In genomic region chr6:106266304-106266703, GRCm38 (mm10) we compare ENCODE assay signal across 21 mouse cellular contexts.
A peak's percentile ranks its signal among the peaks of the same experiment; 100 is the strongest.
DNase-seq lines count a peak whose midpoint lies in the region; ATAC-seq and TF ChIP-seq lines count a peak whose summit lies in the region.
"Had no signal": no experiment of that assay in that cellular context is flagged by ENCODE, and none has a peak within 500 bp of the region (broad histone marks: within the 10 kb centered on the region; RNA-seq: fewer than 3 reads in every experiment).

No protein-coding gene starts in this region.

- no peak for TF ChIP-seq CTCF in forebrain, postnatal 0 days (IDR thresholded peaks at IDR 0.05; ENCODE audit: low read depth)

- no peak overlapping the region for H3K4me3 ChIP-seq in forebrain, postnatal 0 days (ENCODE audit: low read depth, low read length)
- no peak overlapping the region for H3K4me3 ChIP-seq in forebrain, embryonic 12.5 days (replicated peaks)
- H3K4me3 ChIP-seq in neural tube, embryonic 12.5 days: no peak overlapping the region
- H3K4me3 ChIP-seq in neural tube, embryonic 14.5 days (ENCODE audit: low read depth, low read length): no peak overlapping the region
- H3K4me3 ChIP-seq: embryonic facial prominence, embryonic 12.5 days; heart, embryonic 13.5 days had no signal

- no peaks in the 10 kb centered on the region for H3K27me3 ChIP-seq in forebrain, postnatal 0 days (ENCODE audit: insufficient read depth, low read length)
- H3K27me3 ChIP-seq in forebrain, embryonic 12.5 days: no peaks in the 10 kb centered on the region
- no peaks in the 10 kb centered on the region for H3K27me3 ChIP-seq in neural tube, embryonic 12.5 days (replicated peaks)
- no peaks in the 10 kb centered on the region for H3K27me3 ChIP-seq in neural tube, embryonic 14.5 days (ENCODE audit: control insufficient read depth, insufficient read depth, low read length)
- H3K27me3 ChIP-seq: embryonic facial prominence, embryonic 12.5 days; heart, embryonic 13.5 days had no signal

- peak; percentile 43; the same call in 1 of the 2 replicates for ATAC-seq in forebrain, postnatal 0 days
- ATAC-seq in forebrain, embryonic 12.5 days (ENCODE audit: low FRiP score): no peak
- ATAC-seq in neural tube, embryonic 12.5 days (ENCODE audit: low FRiP score, low read depth): peak; percentile 58; the same call in 1 of the 2 replicates
- ATAC-seq in neural tube, embryonic 14.5 days (ENCODE audit: low read depth): peak; percentile 61; the same call in 1 of the 2 replicates
- ATAC-seq: CD4-positive, CD25-positive, alpha-beta regulatory T cell, adult 4 months; hindbrain, embryonic 16.5 days had no signal

- no peaks in the 10 kb centered on the region for H3K9me3 ChIP-seq in forebrain, postnatal 0 days (ENCODE audit: low read length)
- no peaks in the 10 kb centered on the region for H3K9me3 ChIP-seq in forebrain, embryonic 12.5 days
- H3K9me3 ChIP-seq in neural tube, embryonic 12.5 days: no peaks in the 10 kb centered on the region
- H3K9me3 ChIP-seq in neural tube, embryonic 14.5 days (ENCODE audit: control insufficient read depth, low read length): no peaks in the 10 kb centered on the region
- H3K9me3 ChIP-seq: embryonic facial prominence, embryonic 12.5 days; G1E; heart, embryonic 13.5 days had no signal

- no peaks in the 10 kb centered on the region for H3K36me3 ChIP-seq in forebrain, postnatal 0 days (ENCODE audit: insufficient read depth)
- H3K36me3 ChIP-seq in forebrain, embryonic 12.5 days (replicated peaks): no peaks in the 10 kb centered on the region
- no peaks in the 10 kb centered on the region for H3K36me3 ChIP-seq in neural tube, embryonic 12.5 days
- H3K36me3 ChIP-seq in neural tube, embryonic 14.5 days (ENCODE audit: control insufficient read depth, insufficient read depth, low read length): no peaks in the 10 kb centered on the region
- H3K36me3 ChIP-seq: embryonic facial prominence, embryonic 12.5 days; G1E; heart, embryonic 13.5 days had no signal

- no peak overlapping the region for H3K4me2 ChIP-seq in forebrain, postnatal 0 days (ENCODE audit: low read depth)
- no peak overlapping the region for H3K4me2 ChIP-seq in forebrain, embryonic 12.5 days
- H3K4me2 ChIP-seq in neural tube, embryonic 12.5 days (replicated peaks): no peak overlapping the region
- no peak overlapping the region for H3K4me2 ChIP-seq in neural tube, embryonic 14.5 days (ENCODE audit: low read depth, low read length)
- H3K4me2 ChIP-seq: embryonic facial prominence, embryonic 12.5 days; heart, embryonic 13.5 days had no signal

- WGBS in forebrain, postnatal 0 days: 59% methylated on average over 2 of the region's 2 CpGs
- 75% methylated on average over 2 of the region's 2 CpGs for WGBS in forebrain, embryonic 12.5 days
- WGBS in neural tube, embryonic 12.5 days: 74% methylated on average over 2 of the region's 2 CpGs
- 41% methylated on average over 2 of the region's 2 CpGs for WGBS in neural tube, embryonic 14.5 days

- H3K4me1 ChIP-seq in forebrain, postnatal 0 days (ENCODE audit: insufficient read depth): no peaks in the 10 kb centered on the region
- H3K4me1 ChIP-seq in forebrain, embryonic 12.5 days: no peaks in the 10 kb centered on the region
- no peaks in the 10 kb centered on the region for H3K4me1 ChIP-seq in neural tube, embryonic 12.5 days
- H3K4me1 ChIP-seq in neural tube, embryonic 14.5 days (ENCODE audit: control insufficient read depth, insufficient read depth, low read length): no peaks in the 10 kb centered on the region
- H3K4me1 ChIP-seq: embryonic facial prominence, embryonic 12.5 days; heart, embryonic 13.5 days had no signal

- no peak overlapping the region for H3K9ac ChIP-seq in forebrain, postnatal 0 days
- no peak overlapping the region for H3K9ac ChIP-seq in forebrain, embryonic 12.5 days
- H3K9ac ChIP-seq in neural tube, embryonic 12.5 days: no peak overlapping the region
- no peak overlapping the region for H3K9ac ChIP-seq in neural tube, embryonic 14.5 days (replicated peaks; ENCODE audit: low read depth, low read length)
- H3K9ac ChIP-seq: embryonic facial prominence, embryonic 12.5 days; heart, embryonic 13.5 days had no signal

- H3K27ac ChIP-seq in forebrain, postnatal 0 days (ENCODE audit: low read depth, low read length): no peak overlapping the region
- H3K27ac ChIP-seq in forebrain, embryonic 12.5 days: no peak overlapping the region
- H3K27ac ChIP-seq in neural tube, embryonic 12.5 days: no peak overlapping the region
- H3K27ac ChIP-seq in neural tube, embryonic 14.5 days (ENCODE audit: low read depth, low read length): no peak overlapping the region
- H3K27ac ChIP-seq: embryonic facial prominence, embryonic 12.5 days; heart, embryonic 13.5 days had no signal

- peak; percentile 25 for DNase-seq in forebrain, postnatal 0 days
- DNase-seq in neural tube, embryonic 10.5 days (ENCODE audit: extremely low spot score, low spot score): no peak
- DNase-seq in brain, adult 2 months (ENCODE audit: low read depth, low spot score): peak; percentile 59
- DNase-seq in right cerebral cortex, postnatal 36 days (ENCODE audit: low spot score in 2 of 2): no peak
- DNase-seq: adrenal gland, adult 8-10 months; adrenal gland, postnatal 36 days; B cell, adult 2 months; cerebellum, adult 11-12 months; cerebellum, adult 9-10 months; cerebellum, postnatal 25 days; gastrocnemius, postnatal 36 days; heart, adult 11 months; heart, postnatal 36 days had no signal

Comparison
In these comparisons a context has a peak if more than half of its experiments do, and no peak if none do; other contexts are left out.
1. DNase-seq: peak in forebrain, postnatal 0 days (single experiment) and brain, adult 2 months (single experiment); none in neural tube, embryonic 10.5 days (single experiment) and right cerebral cortex, postnatal 36 days (0 of 2).